Mouse (Mus musculus) 416B (cell line): ENCODE data around the gene Prtg.
A peak's percentile ranks its signal among the peaks of the same experiment; 100 is the strongest.

Experiments
- DNase-seq: peaks from one replicate; pipeline ENCODE4 v3.0.0; 2011; ENCODE audit warnings: low read depth

Prtg gene

DNA sequence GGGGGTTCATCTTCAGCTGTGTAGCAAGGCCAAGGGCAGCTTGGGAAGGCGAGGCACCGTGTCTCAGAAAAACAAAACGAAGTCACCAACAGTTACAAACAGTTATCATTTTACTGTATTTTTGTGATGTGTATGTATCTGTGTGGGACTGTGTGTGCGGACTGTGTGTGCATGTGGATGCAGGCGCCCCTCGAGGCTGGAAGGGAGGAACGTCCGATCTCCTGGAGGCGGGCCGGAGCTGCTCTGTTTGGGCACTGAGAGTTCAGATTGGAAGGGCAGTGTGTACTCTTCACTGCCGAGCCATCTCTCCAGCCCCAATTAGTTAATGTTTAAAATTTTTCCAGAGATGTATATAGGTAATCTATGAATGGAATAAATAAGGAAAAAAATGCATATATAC lies 55.5 kb downstream of the Prtg start:
- no peak for DNase-seq

DNA sequence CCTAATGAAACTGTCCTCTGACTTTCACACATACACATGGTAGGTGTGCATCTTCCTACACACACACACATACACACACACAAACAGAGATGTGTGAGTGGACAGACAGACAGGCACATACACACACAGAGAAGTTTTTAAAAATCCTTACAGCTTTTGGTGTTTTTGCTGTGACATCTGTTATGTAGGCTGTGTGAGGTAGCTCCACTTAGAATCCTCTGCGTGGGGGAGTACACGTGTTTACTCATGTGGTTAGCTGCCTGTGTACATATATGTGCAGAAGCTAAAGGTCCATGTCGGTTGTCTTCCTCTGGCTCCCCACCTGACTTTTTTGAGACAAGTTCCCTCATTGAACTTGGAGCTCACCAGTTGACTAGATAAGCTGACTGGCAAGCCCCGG lies 56.3 kb downstream of the Prtg start:
- DNase-seq: no peak

- no peak for DNase-seq
Observed at GRCm38 (mm10) chr9:72863773-72864172, 57.1 kb downstream of the Prtg start.

DNA sequence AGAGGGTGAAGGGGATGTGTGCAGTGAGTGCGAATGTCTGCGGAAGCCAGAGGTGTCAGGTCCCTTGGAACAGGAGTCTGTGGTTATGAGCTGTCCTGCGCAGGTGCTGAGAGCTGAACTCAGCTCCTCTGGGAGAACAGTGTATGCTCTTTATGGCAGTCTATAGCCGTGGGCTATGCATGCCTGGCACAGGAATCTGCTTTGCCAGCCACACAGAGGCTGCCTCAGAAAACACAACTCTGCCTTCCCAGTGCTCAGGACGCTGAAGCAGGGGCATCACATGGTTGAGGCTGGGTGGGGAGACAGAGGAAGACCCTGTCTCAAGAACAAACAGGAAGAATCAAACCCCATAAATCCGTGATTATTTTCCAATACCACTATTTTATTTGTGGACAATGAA lies 60.8 kb downstream of the Prtg start:
- no peak for DNase-seq

DNA sequence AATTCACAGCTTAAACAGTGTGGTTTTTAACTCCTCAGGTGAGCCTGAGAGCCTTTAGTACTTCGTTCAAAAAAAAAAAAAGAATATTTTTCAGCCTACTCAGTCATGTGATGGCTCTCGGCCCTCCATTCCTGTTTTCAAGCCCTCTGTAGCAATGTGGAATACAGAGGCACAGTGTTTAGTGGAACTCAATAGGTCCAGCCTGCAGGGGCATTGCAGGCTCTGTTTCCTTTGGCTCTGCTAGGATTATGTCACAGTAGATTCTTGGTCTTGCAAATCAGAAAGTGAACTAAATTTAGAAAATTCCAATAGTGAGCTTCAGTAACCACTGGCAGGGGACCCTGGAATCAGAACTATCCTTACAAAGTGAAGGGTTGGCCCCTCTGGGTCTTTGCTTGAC lies 62.1 kb downstream of the Prtg start:
- no peak for DNase-seq

DNA sequence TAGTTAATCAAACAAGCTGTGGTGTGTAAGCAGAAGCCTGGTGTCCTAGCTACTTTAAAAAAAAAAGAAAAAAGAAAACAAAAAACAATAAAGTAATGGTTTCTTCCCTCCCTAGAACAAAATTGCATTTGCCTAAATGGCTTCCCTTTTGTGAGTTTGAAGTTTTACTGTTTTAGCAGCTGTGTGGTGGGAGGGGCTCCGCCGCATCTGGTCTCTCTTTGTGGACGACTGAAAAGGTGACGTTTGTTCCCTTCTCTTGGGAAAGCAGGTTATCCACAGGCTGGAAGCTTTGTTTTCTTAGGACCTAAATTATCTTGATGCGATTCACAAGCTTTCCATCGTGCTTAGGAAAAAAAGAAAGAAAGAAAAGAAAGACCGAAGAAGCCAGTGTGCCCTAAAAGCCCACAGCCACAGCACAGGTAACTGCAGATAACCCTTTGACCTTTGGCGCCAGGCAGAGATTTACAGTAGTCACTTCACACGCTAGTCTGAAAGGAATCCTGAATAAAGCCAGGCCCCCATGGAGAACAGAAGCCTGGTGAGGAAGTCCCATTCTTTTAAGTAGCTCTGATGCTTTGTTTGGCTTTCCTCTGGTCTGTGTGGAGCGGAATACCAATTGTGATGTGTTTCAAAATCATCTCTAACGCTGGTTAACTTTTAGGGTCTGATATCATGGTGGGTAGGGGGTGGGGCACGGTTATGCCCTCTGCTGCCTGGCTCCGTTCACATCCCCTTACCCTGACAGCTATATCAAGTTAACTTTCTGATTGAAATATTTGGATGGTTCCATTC lies 65.0 kb downstream of the Prtg start:
- no peak for DNase-seq

GRCm38 (mm10) chr9:72872298-72873130 lies 65.8 kb downstream of the Prtg start:
- no peak for DNase-seq

DNA sequence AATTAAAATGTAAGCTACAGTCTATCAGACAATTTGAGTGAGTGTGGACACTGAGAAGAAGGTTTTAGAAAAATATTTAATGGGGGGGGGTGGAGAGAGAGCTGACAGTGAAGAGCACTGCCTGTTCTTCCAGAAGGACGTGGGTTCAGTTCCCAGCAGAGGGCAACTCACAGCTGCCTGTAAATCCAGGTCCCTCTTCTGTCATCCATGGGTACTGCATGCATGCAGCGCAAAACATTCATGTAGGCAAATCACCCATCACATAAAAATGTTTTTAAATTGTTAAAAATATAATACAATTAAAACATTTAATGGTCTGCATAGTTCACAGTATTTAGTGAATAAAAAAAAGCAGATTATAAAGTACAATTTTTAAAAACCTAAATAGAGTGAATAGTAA lies 69.2 kb downstream of the Prtg start:
- peak; percentile 44 for DNase-seq

- DNase-seq: no peak
Observed at GRCm38 (mm10) chr9:72877905-72878304, 71.2 kb downstream of the Prtg start.

DNA sequence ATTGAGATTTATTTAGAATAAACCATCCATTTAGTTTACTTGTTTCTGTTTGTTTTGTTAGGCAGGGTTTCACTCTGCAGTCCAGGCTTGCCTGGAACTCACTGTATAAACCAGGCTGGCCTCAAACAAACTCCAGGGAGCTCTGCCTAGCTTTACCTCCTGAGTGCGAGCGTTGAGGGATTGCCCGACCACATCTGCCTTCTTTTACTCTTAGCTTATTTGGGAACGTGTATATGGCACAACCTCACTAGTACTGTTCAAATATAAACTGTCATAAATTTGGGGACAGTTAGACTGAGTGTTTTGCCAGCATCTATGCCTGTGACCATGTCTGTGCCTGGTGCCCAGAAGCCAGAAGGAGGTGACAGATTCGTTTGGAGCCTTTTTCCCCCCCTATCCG lies 72.0 kb downstream of the Prtg start:
- no peak for DNase-seq

- DNase-seq: no peak
Observed at GRCm38 (mm10) chr9:72879601-72880000, 72.9 kb downstream of the Prtg start.

DNA sequence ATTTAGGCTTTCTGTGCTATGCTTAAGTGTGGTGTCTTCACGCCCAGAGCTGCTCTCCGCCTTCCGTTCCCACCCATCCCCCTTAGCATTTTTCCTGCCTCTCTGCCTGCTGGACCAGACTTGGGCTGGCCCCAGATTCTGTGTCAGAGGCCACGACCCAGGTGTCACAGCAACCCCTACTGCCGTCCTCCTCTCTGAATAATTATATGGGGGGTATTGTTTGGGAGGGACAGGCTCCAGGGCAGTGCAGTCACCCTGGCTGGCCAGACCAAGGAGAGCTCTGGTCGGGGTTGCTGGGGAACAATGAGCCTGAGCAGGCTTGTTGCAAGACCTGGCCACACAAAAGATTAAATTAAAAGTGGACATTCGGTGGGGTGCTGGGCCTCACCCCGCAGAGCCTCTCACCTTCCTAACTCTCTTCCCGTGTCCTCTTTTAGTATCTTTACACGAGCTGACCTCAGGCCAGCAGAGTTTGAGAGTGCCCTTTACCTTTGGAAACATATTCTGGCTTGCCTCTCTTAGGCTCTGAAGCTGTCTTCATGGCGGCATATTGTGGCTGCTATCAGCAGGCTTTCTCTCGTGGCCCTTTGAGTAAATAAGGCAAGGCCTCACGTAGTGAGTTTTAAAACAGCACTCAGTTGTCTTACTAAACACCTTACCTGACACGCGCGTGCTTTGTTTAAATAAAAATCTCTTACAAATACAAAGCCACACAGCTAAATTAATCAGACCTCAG lies 73.7 kb downstream of the Prtg start:
- no peak for DNase-seq

DNA sequence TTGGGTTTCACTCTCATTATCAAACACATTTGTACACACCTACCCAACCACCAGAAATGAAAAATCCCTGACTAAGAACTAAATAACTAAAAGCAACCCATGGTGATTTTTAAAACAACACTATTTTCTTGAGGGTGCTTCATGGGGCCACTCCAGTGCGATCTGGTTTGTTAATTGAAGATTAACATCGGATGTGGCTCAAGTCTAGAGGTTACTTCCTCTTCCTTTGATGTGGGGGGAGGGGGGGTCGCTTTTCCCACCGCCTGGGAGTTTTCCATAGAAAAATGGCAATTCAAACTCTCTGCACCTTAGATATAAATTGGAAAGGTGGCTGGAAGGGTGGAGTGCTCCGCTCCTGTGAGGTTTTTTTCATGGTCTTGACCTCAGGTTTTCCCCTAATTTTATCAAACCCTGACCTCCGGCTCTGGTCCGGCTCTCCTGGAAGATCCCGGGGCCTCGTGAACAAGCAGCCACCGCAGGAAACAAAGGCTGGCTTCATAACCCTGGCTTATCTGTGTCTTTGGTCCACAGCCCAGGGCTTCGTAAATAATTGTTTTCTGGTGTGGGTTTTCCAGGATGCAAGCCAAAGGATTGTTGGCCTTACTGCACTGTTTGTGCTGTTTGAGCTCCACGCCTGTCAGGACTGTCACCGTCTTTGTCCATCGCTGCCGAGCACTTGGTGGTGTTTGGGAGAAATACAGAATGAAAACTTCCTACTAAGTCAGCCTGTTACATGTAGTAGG lies 74.5 kb downstream of the Prtg start:
- DNase-seq: no peak

GRCm38 (mm10) chr9:72883940-72884339 lies 77.3 kb downstream of the Prtg start:
- peak; percentile 69 for DNase-seq

GRCm38 (mm10) chr9:72889777-72890176 lies 83.1 kb downstream of the Prtg start:
- peak; percentile 54 for DNase-seq

- no peak for DNase-seq
Observed at GRCm38 (mm10) chr9:72890499-72891085, 83.9 kb downstream of the Prtg start.

DNA sequence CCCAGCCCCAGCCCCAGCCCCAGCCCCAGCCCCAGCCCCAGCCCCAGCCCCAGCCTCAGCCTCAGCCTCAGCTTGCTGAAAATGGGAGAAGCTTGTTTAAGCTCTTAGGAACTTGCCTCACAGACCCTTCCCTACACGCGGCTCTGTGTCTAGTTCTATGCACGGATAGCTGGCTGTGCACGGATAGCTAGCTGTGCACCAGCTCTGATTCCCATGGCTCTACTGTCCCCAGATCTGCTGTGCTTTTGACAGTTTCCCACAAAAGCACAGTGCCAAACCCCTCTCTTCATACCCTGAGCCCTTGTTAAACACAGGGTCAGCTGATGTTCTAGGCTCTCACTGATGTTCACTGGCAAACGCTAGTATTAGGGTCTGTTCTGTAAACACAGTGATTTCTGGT lies 86.1 kb downstream of the Prtg start:
- no peak for DNase-seq

DNA sequence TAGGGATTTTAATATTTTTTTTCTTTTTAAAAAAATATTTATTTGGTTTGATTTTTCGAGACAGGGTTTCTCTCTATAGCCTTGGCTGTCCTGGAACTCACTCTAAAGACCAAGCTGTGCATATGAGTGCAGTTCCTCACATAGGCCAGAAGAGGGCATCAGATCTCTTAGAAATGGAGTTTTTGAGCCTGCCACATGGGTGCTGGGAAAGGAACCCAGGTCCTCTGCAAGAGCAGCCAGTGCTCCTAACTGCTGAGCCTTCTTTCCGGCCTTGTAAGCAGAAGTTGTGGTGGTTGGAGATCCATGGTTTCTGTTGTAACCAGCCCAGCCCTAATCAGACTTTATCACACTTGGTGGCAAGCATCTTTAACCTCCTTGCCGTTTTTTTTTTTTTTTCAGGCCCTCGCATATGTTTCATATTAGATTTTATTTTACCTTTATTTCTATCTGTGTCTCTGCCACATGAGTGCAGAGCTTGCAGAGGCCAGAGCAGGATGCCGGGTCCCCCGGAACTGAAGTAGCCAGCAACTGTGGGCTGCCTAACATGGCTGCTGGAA lies 88.2 kb downstream of the Prtg start:
- peak; percentile 33 for DNase-seq

DNA sequence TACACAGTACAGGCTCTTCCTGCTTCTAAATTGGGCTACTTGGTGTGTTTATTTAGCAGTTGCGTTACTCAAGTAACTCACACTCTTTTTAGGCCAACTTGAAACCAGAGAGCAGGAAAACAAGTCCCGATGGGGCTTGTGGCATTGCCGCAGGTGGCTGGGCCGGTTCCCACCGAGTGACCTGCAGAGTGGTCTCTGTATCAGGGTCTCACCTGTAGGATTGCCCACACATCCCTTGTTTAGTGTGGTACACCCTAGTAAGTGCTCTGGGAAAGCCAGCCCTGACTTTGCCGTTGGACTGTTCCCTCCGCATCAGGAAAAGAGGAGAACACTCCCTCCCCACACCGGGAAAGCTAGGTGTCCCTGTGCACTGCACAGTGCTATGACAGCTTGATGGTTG lies 95.4 kb downstream of the Prtg start:
- no peak for DNase-seq

- DNase-seq: peak; percentile 65
Observed at GRCm38 (mm10) chr9:72902611-72903010, 95.9 kb downstream of the Prtg start.

DNA sequence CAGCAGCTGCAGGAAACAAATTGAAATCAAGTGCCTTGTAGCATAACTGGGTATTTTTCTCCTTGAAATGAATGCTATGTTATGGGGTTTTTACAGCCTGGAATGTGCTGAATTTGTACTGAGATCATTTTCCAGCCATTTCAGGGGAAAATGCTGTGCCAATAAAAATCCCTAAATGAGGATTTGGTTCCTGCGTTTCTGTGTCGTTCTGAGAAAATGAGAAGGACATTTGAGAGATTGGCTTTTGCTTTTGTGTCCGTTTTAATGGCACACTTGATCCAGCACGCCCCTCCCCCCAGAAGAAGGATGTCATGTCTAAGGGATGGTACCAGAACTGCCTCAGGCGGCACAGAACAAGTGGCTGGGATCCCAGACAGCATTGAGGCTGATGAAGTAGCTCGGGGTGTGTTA lies 100.0 kb downstream of the Prtg start:
- DNase-seq: no peak
